ENCODE assay signal across 8 mouse cellular contexts in the genomic region with DNA sequence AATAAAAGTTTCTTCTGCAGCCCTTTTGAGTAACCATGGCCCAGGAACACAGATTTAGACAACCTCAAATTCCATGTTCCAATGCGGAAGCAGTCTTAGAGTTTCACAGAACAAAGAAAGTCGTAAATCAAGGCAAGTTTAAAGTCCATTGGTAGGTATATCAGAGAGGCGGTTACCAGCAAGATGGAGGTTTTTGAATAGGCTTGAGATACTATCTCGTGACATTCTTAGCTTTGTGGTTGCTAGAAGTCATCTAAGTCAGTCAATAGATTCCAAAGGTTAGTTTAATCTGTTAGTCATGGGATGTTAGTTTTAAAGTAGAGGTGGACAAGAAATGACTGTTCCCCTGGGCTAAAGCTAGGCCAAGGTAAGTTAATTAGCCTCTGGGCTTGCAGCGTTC. TPM values are rescaled to one million over a fixed set of nuclear protein-coding genes. Genes with fewer than 3 reads are reported as not detected.
A peak's percentile ranks its signal among the peaks of the same experiment; 100 is the strongest.
DNase-seq lines count a peak whose midpoint lies in the region; ATAC-seq and TF ChIP-seq lines count a peak whose summit lies in the region.

A gene (minus strand): TSS at position 89 of the 400 bp plus-strand sequence.

- H3K27ac ChIP-seq in lung, embryonic 14.5 days (ENCODE audit: low read depth): peak within 1 kb of the TSS; percentile 84
- H3K27ac ChIP-seq in neural tube, embryonic 12.5 days: no peak within 1 kb of the TSS

- H3K4me3 ChIP-seq in lung, embryonic 14.5 days (ENCODE audit: low read depth, low read length): peak within 1 kb of the TSS; percentile 76
- peak within 1 kb of the TSS; percentile 77 for H3K4me3 ChIP-seq in neural tube, embryonic 12.5 days

- peak within 1 kb of the TSS; percentile 82 for H3K9ac ChIP-seq in lung, embryonic 14.5 days
- peak within 1 kb of the TSS; percentile 81 for H3K9ac ChIP-seq in neural tube, embryonic 12.5 days

- ATAC-seq in lung, embryonic 14.5 days (ENCODE audit: insufficient read depth): no peak; the same call in 1 of the 2 replicates
- no peak for ATAC-seq in erythroblast, adult 5-6 weeks (replicated peaks; ENCODE audit: low FRiP score, poor library complexity, severe bottlenecking)
- ATAC-seq in neural tube, embryonic 12.5 days (ENCODE audit: low FRiP score, low read depth): peak; percentile 51

- H3K36me3 ChIP-seq in lung, embryonic 14.5 days (ENCODE audit: insufficient read depth): no peaks in the 10 kb centered on the region
- H3K36me3 ChIP-seq in neural tube, embryonic 12.5 days: no peaks in the 10 kb centered on the region

- no peaks in the 10 kb centered on the region for H3K9me3 ChIP-seq in lung, embryonic 14.5 days (ENCODE audit: low read depth, low read length)
- H3K9me3 ChIP-seq in neural tube, embryonic 12.5 days: no peaks in the 10 kb centered on the region

- DNase-seq in lung, embryonic 14.5 days: no peak
- no peak for DNase-seq in lung, postnatal 4 days
- DNase-seq in heart, postnatal 25 days (ENCODE audit: low spot score): no peak
- DNase-seq in left cerebral cortex, postnatal 25 days (ENCODE audit: low spot score in 2 of 2): no peak
- no peak for DNase-seq in cerebellum, adult 8-10 months
- DNase-seq in thymus, postnatal 25 days: no peak

- peak within 1 kb of the TSS; percentile 89 for H3K4me2 ChIP-seq in lung, embryonic 14.5 days
- H3K4me2 ChIP-seq in neural tube, embryonic 12.5 days (replicated peaks): peak within 1 kb of the TSS; percentile 99

- no peaks in the 10 kb centered on the region for H3K4me1 ChIP-seq in lung, embryonic 14.5 days (ENCODE audit: insufficient read depth)
- H3K4me1 ChIP-seq in neural tube, embryonic 12.5 days: no peaks in the 10 kb centered on the region; the same call in 1 of the 2 replicates

- no peak for TF ChIP-seq CTCF in lung, embryonic 14.5 days (IDR thresholded peaks at IDR 0.05; ENCODE audit: low read depth)

- intact Hi-C loops in heart, postnatal 25 days (cut with DNase I): no loop called here
- intact Hi-C loops in left cerebral cortex, postnatal 25 days (cut with DNase I): no loop called here

- H3K27me3 ChIP-seq in lung, embryonic 14.5 days (ENCODE audit: insufficient read depth, low read length): no peaks in the 10 kb centered on the region
- H3K27me3 ChIP-seq in neural tube, embryonic 12.5 days (replicated peaks): no peaks in the 10 kb centered on the region

- 48% methylated on average over 5 of the region's 5 CpGs for WGBS in lung, embryonic 14.5 days
- WGBS in neural tube, embryonic 12.5 days: 29% methylated on average over 5 of the region's 5 CpGs

RNA-seq across cellular contexts. Expression of the gene that starts here (rescaled TPM):
- 6.0 and 6.8 TPM in 2 replicates for polyA plus RNA-seq in lung, embryonic 14.5 days (2014; fragmentation: Nextera tagmentation; extraction: Ambion mirVana)
- total RNA-seq in erythroblast, adult 5-6 weeks (2015; ENCODE audit: low replicate concordance): 8.6 and 14.0 TPM in 2 replicates
- total RNA-seq in erythroblast, adult 5-6 weeks (2017; ENCODE audit: low replicate concordance): 11.9 and 12.4 TPM in 2 replicates
- total RNA-seq in heart, postnatal 25 days (2021): 10 to 100 TPM; 48.1 to 50.0 TPM
- 10 to 100 TPM; 34.4 to 38.2 TPM for total RNA-seq in left cerebral cortex, postnatal 25 days (2021)
- polyA plus RNA-seq in neural tube, embryonic 12.5 days (2016; fragmentation: Nextera tagmentation; extraction: Ambion mirVana): 23.0 and 24.9 TPM in 2 replicates
